Mouse (Mus musculus): ENCODE data around the gene Gas1.
A peak's percentile ranks its signal among the peaks of the same experiment; 100 is the strongest.

The Gas1 gene

DNA sequence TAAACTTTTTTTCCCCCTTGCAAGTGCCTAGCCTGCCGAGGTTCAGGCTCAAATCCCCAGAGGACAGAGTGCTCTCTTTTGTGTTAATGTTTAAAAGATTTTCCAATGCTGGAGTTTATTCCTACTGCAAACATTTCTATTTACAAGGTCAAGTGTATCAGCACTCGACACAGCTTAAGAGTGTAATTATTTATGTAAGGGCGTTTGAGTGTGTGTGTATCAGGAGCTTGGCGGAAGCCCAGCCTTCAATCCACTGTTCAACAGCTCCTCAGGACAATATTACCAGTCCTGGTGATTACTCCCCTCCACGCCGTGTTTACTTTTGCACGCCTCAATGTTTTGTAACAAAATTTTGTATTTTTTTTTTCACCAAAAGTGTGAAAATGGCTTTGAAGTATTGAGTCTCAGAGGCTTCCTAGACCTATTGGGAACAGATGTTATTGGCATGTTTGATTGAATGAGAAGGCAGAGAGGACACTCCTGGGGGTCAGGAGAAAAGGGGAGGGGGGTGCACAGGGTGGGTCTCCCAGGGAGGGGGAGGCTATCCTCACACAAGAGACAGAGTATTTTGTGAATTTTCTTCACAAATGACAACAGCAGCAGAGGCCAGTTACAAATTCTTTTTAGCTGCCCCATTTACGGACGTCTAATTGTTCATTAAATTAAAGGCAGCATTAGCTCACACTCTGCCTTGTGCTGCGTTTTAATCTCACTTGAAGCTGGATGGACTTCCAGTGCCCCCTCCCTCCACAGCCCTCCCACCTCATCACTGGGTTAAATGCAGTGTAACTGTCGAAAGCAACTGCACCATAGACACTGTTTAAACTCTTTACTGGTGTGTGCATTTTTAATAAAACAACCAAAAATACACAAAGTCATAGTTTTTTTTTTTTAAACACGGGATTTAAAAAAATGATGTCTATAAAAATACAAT, 3.3 kb downstream of the Gas1 start:
- DNase-seq (ENCODE audit: low read depth, low spot score), result no peak

DNA sequence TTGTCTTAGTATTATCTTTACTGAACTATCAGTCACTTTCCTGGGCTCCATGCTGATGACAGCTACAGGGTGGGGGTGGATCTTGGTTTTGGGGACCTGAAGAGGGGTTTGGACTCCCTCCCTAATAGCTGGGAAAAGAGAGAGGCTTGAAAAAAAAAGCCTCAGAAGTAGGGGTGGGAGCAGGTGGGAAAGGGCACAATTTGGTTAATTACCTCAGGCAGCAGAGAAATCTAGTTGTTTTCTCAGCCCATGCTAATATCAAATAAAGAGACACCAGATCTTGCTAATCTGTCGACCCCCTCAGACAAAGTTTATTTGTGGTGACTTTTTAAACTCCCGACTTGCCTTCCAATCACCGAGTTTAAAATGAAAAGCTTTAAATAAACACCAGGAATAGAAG, 4.0 kb downstream of the Gas1 start:
- DNase-seq (ENCODE audit: low read depth, low spot score), result no peak

DNA sequence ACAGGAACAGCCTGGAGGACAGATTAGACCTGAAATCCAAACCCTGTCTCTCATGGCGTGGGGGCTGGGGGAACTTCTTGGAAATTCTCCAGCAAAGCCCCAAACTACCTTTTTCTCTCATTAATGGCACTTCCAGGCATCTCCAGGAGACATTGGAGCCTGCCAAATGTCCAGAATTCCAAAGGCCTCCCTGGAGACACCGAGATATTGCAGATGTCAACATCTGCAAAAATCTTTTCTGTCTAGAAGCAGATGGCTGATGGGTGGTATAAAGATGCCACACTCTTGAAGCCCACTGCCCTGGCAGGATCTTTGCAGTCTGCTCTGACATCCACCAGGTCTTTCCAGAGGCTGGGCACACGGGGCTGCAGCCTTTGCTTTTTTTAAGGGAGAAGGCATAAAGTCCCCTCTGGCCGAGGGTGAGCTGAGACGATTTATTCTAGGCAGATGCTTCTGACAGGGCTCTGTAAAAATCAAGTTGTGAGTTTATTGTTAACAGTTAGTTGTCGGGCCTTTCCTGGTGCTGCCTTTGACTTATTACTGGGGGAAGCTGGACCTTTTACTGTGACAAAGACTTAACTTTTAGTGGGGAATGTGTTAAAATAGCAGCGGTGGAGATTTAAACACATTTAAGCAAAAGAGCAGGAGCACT, 4.7 kb downstream of the Gas1 start:
- no peak for DNase-seq (ENCODE audit: low read depth, low spot score)

DNA sequence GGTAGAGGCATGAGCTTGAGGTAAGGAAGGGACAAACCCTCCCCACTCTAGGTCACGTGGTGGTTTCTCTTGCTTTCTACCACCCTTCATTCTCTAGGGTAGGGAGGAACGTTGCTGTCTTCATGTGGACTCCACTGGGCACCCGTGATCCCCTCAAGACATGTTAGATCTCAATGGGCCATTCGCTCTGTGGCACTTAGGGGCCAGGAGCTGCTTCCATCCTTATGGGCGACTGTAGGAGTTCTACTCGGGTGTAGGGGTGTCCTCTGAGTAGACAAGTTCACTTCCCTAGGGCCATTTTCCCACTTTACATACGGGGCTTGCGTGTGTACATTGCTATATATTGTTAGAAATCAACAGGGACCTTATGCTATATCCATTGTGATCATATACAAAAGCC, 5.4 kb downstream of the Gas1 start:
- no peak for DNase-seq (ENCODE audit: low read depth, low spot score)

DNA sequence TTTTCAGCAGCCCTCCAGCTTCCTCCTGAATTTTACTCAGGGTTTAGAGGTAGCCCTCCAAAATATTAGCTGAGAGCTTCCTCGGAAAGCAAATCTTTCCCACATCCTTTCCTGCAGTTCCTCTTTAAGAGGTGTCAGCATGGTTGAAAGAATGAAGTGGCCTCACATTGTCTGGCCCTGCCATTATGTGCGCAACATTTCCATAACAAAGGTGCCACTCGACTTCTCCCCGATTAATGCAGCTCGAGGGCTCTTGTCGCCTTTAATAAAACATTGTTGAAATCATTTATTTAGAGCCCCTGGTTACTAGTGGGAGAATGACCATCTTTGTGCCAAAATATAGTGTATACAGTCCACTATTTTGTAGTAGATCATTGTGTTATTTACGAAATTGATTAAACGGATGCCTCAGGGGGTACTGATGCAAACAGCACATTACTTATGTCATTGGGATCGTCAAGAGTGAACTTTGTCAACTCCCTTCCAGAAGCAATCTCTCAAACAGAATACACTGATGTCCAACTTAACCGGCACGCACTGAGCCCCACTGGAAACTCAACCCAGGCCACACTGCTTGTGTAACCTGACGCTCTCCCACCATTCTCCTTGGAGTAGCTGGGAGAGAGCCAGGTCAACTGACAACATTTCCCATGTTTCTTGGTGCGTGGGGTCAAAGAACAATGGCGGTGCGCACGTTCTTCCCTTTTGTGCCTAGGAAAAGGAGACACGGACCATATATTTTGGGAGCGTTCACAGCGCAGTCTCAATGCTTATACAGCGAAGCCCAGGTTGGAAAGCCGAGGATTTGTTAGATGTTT, 6.1 kb downstream of the Gas1 start:
- DNase-seq (ENCODE audit: low read depth, low spot score), result peak; percentile 38

DNA sequence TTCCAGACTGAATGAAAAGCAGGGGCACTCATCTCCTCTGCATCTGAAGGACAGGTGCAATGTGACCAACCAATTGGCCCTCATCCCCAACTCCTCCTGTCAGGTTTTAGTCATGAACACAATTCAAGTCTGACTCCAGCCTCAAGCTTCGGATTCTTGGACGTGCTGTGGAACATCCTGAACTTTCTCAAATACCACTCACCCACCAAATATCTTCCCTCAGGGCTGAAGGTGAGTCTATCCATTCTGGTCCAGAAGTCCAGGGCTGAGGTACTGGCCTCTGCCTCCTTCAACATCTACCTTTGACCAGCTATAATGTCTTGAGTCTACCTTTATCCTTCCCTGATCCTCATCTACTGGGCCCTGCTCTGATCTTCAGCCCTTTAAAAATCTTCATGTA, 8.1 kb downstream of the Gas1 start:
- DNase-seq (ENCODE audit: low read depth, low spot score), result no peak

DNA sequence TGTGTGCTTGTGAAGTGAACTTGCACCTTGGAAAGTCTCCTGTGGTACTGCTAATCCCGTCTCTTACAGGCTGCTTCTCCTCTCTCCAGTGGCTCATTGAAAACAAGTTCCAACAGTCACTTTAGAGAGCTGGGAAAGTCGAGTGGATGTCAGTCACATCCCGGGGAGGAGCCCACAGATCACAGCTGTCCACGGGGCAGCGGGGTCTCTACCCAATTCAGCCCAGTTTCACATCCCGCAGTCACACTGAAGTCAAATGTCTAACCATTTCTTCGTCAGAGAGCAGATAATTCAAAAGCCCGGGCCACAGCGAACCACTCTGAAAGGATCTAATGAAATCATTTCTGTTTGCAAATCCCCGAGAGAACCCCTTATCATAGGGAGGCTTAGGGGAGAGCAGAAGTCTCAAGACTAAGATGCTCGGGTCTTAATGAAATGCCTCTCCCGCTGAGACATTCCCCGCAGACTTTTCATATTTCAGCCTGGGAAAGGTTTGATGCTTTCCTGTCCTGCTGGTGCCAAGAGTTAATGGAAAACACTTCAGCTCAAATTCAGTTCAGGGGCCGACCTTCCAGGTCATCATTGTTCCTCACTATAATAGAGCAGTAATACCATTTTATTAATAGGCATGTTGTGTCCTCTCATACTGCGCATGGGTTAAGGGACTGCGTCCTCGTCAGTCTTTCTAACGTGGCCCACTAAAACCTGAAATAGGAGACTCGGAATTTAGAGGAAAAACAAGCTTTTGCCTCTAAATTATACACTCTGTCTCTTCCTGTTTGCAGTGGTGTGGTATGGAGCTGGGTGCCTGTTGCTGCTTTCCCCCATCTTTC, 20.7 kb downstream of the Gas1 start:
- no peak for DNase-seq (ENCODE audit: low read depth, low spot score)

DNA sequence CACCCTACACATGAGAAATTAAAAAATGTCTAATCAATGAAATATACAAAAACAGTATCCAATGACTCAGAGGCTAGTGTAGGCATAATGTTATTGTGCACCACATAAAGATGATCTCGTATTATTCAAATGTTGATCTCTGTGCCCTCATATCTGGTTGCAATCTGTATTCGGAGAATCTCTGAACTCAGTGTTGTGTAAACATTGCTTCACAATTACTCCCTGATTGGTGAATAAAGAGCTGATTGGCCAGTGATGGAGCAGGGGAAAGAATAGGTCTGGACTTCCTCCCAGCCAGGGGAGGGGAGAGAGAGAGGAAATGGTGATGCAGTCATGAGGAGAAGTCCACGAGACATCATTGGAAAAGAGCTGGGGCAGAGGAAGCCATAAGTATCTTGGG, 23.0 kb downstream of the Gas1 start:
- DNase-seq (ENCODE audit: low read depth, low spot score), result no peak

DNA sequence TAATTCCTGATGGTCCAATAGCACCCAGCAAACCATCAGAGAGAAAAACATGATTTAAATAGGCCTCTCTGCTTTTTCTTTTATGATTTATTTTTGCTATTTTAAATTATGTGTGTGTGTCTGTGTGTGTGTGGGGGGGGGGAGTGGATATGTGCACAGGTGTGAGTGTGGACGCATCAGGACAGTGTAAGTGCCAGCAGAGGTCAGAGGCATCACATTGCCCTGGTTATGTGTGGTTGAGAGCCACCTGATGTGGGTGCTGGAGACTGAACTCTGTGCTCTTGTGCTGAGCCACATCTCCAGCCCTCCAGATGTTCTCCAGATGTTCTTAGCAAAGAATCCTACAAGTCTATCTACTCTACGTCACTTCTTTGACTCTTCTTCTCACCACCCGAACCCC, 28.9 kb downstream of the Gas1 start:
- no peak for DNase-seq (ENCODE audit: low read depth, low spot score)

DNA sequence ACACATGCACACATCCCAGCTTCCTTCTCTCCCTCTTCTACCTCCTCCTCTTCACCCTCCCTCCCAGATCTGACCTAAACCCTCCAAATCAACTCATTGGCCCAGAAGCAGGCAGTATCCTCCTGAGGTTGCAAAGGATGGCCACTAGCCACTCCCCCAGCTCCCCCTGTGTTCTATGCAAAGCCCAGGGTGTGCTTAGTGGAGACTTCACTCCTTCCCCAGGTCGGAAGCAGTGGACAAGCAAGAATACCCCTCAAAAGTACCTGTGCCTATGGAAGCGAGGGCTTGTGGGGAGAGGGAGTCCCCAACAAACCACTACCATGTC, 29.3 kb downstream of the Gas1 start:
- no peak for DNase-seq (ENCODE audit: low read depth, low spot score)

DNA sequence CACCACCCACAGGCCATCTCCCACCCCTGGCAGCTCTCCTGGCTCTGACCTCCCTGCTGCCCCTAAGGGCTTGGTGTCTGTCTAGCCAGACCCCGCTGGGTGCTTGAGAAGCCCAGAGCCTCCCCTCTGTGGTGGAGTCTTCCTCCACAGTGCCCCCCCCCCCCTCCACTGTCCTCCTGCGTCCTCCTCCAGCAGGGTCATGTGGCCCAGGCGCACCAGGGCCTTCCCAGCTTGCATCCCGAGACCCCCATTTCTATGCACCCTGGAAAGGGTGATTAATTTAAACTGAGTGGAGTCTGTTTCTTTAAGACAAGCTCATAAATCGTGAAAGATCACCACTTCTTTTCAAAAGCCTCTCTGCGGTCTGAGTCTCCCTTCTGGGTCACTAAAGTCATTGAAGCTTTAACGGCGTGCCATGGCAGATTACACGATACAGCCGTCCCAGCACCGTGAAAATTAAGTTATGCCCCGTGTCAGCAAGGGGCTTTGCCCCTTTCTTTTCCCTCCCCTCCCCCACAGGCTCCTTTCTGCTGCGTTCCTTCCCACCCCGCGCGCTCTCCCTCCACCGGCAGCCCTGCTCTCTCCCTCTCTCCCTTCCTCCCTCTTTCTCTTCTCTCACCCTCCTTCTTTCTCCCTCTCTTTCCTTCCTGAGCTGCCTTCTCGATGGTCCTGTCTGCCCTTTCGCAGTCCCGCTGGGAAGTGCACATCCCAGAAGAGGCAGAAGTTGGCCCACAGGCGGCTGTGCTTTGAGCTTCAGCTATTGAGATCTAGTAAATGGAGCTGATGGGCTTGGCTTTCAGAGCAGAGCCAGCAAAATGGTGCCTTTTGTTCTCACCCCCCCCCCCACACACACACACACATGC, 29.9 kb downstream of the Gas1 start:
- no peak for DNase-seq (ENCODE audit: low read depth, low spot score)

DNA sequence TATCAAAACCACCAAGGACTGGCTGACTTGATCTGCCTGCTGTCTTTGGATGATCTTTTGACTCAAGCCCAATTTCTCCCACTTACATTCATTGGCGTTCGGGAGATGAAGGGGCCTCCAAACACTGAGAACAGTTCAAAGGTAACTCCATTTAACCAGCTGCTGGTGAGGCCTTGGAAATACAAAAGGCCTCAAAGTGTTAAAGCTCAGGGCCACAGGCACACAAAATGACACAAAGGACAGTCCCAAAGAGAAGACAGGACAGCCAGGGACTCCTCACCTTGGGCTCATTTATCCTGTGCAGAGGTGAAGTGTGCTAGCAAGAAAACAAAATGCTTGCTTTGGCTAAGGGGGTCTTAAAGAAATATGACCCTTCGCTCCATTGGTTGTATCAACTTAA, 30.9 kb downstream of the Gas1 start:
- DNase-seq (ENCODE audit: low read depth, low spot score), result no peak

DNA sequence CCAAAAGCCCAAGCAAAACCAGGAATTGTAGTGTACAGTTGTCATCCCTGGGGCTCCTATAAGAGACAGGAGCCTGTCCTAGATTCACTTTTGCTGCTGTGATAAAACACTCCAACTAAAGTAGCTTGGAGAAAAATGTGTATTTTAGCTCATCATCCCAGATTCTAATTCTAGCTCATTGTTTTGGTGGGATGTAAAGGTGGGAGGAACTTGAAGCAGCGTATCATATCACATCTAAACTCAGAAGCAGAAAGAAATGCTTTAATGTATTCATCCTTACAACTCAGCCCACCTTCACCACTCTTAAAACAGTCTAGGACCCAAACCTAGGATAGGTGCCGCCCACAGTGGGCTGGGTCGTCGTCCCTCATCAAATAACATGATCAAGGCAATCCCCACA, 40.2 kb downstream of the Gas1 start:
- no peak for DNase-seq (ENCODE audit: low read depth, low spot score)

DNA sequence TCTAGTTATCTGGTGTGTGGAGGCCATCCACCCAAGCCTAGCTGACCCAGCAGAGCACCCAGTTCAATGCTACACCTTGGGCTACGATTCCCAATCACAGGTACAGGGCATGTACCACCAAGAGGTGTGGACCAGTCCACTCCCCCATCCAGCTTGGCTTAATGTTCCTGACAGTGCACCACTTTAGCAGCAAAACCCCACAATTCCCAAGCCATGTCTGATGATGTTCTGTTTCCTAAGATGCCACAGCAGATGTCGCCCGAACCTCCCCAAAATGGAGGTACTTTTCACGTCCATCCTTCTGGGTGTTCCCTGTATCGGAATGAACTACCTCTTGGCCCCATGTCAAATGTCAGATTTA, 42.7 kb downstream of the Gas1 start:
- DNase-seq (ENCODE audit: low read depth, low spot score), result no peak

DNA sequence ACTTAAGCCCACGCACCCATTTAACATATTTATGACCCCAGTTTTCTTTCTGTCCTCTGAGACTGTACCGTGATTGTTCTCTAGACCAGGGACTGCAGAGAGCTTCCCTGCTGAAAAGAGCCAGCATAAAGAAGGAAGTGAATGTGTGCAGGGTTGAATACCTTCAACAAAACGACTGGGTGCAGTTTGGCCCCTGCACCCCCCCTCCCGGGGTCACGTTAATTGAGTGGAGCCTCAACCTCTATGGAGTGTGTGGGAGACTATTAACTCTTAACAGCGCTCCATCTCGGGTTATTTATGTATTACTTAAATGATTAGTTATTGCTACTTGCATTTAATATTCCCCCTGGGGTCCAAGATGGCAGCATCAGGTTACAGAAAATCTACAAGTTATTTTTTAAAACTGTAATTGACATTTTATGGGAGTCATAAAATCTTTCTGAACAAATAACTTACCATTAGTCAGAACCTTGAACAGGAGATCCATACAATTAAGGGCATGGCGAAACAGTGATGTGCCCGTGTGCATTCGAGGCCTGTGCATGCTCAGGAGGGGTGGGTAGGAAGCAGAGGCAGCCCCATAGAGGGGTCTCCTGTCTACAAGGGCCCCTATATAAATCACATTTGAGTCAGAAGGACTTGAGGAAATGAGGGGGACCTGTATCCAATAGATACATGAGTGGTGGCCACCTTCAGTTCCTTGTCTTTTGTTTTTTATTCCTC, 43.3 kb downstream of the Gas1 start:
- no peak for DNase-seq (ENCODE audit: low read depth, low spot score)

DNA sequence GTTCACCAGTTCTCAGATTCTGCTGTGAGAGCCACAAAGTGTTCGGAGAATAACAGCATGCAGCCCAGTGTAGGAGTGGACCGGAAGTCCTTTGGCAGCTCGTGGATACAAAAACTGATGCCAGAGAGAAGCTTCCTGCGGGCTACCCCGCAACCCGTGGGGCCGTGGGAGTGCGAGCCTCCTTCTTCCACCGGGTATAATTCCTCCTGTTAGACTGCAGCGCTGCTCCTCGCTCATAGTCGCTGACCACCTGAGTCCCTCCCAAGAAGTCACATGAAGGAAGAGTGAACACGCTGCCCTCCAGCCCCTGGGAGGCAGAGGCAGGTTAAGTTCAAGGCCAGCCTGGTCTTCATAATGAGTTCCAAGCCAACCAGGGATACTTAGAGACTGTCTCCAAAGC, 45.4 kb downstream of the Gas1 start:
- no peak for DNase-seq (ENCODE audit: low read depth, low spot score)

DNA sequence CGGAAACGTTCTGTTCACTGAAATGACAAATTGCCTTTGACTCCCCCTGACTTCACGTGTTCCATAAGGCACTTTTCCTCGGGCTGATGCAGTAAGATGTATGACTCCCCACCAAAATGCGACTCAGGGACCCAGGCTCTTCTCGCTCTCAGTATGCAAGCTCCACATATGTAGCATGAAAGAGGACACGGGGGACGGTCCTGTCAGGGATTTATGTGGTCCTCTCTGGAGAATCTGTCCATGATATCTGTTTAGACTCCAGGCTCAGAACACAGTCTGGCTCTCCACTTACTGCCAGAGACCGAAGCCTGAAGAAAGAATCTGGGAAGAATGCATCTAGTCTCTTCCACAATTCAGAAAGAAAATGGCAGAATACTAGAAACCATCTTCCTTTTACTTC, 47.6 kb downstream of the Gas1 start:
- DNase-seq (ENCODE audit: low read depth, low spot score), result no peak

DNA sequence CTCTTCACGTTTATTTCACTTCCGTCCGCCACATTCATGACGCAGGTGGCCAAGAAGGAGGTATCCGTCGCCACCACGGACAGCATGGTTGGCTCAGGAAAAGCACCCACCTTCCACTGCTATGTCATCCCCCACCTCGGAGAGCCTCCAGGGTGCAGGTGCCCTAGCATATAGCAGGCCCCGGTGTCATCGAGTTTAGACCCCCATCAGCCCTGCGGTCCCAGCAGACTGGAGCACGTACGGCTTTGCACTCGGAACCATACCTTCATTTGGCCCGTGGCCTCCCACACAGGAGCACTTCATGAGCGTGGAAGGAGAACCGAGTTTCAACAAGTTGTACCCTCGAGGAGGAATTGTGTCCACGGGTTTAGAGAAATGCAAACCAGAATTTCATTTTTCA, 50.8 kb downstream of the Gas1 start:
- no peak for DNase-seq (ENCODE audit: low read depth, low spot score)

DNA sequence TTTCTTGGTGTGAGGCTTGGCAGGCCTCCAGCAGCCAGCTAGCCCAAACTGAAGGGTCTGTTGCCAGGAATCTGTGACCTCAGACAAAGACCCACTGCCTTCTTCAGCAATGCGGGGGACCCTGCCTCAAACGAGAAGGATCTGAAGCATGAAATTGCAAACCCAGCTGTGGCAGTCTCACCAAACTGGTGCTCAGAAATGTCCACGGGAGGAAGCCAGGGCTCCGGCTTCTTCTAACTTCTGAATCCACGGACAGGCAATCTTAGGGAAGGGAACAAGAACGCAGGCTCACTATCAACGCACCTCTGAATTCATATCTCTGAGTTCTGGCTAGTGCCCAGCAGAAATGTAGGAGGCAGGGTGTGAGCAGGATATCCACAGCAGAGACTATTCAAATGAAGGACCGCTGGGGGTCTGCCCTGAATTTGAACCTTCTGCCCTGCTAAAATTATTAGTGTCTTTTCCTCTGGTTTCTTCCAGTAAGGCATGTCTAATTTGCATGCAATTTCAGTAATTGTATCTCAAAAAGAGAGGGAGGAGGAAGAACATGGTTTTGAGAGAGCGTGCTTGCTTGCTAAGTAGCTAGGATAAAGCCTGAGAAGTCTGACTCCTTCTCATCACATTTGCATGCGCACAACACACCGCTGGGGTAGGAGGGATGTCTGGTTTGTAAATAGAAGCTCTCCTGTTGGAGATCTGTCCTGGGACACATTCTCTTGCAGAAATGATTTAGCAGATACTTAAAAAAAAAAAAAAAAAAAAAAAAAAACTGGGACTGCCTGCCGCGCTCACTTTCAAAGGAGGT, 51.5 kb downstream of the Gas1 start:
- peak; percentile 20 for DNase-seq (ENCODE audit: low read depth, low spot score)

All from R1 (cell line).